Mouse (Mus musculus): ENCODE results near the gene Tada3.

- no peak for TF ChIP-seq GATA1 (IDR thresholded peaks at IDR 0.05; ENCODE audit: borderline replicate concordance, low read length)
- TF ChIP-seq FLI1 (IDR thresholded peaks at IDR 0.05; ENCODE audit: low read length), result no peak
Measured at GRCm38 (mm10) chr6:113342297-113342696, 35.4 kb downstream of the Tada3 start.
